Mouse (Mus musculus) left cerebral cortex, adult 11 months (tissue): ENCODE data around the gene Olfr1231.

ENCODE experiments used
- DNase-seq: peaks from one replicate; pipeline ENCODE4 v3.0.0; 2022; ENCODE audit warnings: low spot score

Gene Olfr1231

GRCm38 (mm10) chr2:89306974-89307373 lies at the start of gene Olfr1231:
Gene Olfr1231 (minus strand): TSS chr2:89307074.
- no peak for DNase-seq

GRCm38 (mm10) chr2:89342298-89342697 lies 35.4 kb upstream of the Olfr1231 start, which contains the start of gene Olfr1233:
Gene Olfr1233 (minus strand): TSS chr2:89342398.
- no peak for DNase-seq

GRCm38 (mm10) chr2:89329575-89329974 lies 22.7 kb upstream of the Olfr1231 start, which contains the start of gene Olfr1232:
Gene Olfr1232 (minus strand): TSS chr2:89329675.
- DNase-seq: no peak

GRCm38 (mm10) chr2:89297168-89297567 lies 9.7 kb downstream of the Olfr1231 start, which contains the start of gene Olfr1230:
Gene Olfr1230 (minus strand): TSS chr2:89297268.
- no peak for DNase-seq

- DNase-seq: no peak
These were observed 19.0 kb downstream of the Olfr1231 start, which contains the start of gene Olfr1229 for GRCm38 (mm10) chr2:89287914-89288313. Gene Olfr1229 (minus strand): TSS chr2:89288014.

GRCm38 (mm10) chr2:89253962-89254361 lies 52.9 kb downstream of the Olfr1231 start, which contains the start of gene Olfr1228:
Gene Olfr1228 (minus strand): TSS chr2:89254062.
- no peak for DNase-seq
